Comparison of ENCODE assay signal across 20 mouse cellular contexts in genomic region chr2:181832745-181833144, GRCm38 (mm10). TPM values are rescaled to one million over a fixed set of nuclear protein-coding genes. Genes with fewer than 3 reads are reported as not detected.
A peak's percentile ranks its signal among the peaks of the same experiment; 100 is the strongest.
DNase-seq lines count a peak whose midpoint lies in the region; ATAC-seq and TF ChIP-seq lines count a peak whose summit lies in the region.
"Had no signal": no experiment of that assay in that cellular context is flagged by ENCODE, and none has a peak within 500 bp of the region (broad histone marks: within the 10 kb centered on the region; RNA-seq: fewer than 3 reads in every experiment).

No protein-coding gene starts in this region.

- in situ Hi-C loops in Patski (cut with MboI; ENCODE audit: low pct_unique_long_range_greater_than_20kb), result no loop called here

- POLR2A ChIA-PET in Patski (lab: Charles Lee), result no interaction called here

- H3K27me3 ChIP-seq in Patski, result peaks cover 4% of the 10 kb centered on the region
- H3K27me3 ChIP-seq: hindbrain, embryonic 15.5 days; intestine, embryonic 15.5 days; limb, embryonic 12.5 days; liver, embryonic 12.5 days; midbrain, embryonic 13.5 days had no signal

- no peak; the same call in 1 of the 2 replicates for ATAC-seq in cerebellum, adult (ENCODE audit: insufficient number of reproducible peaks, low FRiP score, low TSS enrichment)
- peak; percentile 91 for ATAC-seq in Patski
- ATAC-seq: intestine, embryonic 15.5 days; liver, embryonic 12.5 days; midbrain, embryonic 13.5 days had no signal

- DNase-seq in cerebellum, adult 18-20 months, result peak; percentile 37 to 46
- DNase-seq in 416B (ENCODE audit: low read depth), result peak; percentile 48
- no peak for DNase-seq in Patski (ENCODE audit: low read depth, low spot score)
- DNase-seq in cerebellum, postnatal 36 days, result peak; percentile 22 to 42
- DNase-seq in lung, postnatal 10 days, result no peak
- no peak for DNase-seq in layer of hippocampus, adult 8-10 months (ENCODE audit: low spot score in 2 of 2)
- DNase-seq: gastrocnemius, postnatal 10 days; heart, postnatal 36 days; kidney, postnatal 4 days; lung, adult 2 months; lung, postnatal 4 days; right cerebral cortex, postnatal 14 days; spleen, adult 18-20 months; thymus, postnatal 4 days had no signal

- CTCF ChIA-PET in Patski (lab: Charles Lee), result interaction anchor here (1.1 to 2.3 kb wide), 3 partner anchors 27 to 47 kb away, joined by 3 to 6 read pairs (median 3); no protein-coding TSS in a partner anchor

- TF ChIP-seq CTCF in Patski (IDR thresholded peaks at IDR 0.05), result no peak

RNA-seq across cellular contexts. Expression of gene Pcmtd2, which starts 4.9 kb away (rescaled TPM):
- polyA plus RNA-seq in Patski (2021), result 63.3 TPM
- 100 to 1,000 TPM in 1 of 4 experiments, 10 to 100 TPM in 3; 76.2 to 112 (median 93.0) TPM for total RNA-seq in layer of hippocampus, adult 8-10 months (2022)

RNA-seq across cellular contexts. Expression of gene Polr3k, which starts 31.4 kb away (rescaled TPM):
- polyA plus RNA-seq in Patski (2021), result 24.3 TPM
- total RNA-seq in layer of hippocampus, adult 8-10 months (2022), result 10 to 100 TPM; 24.8 to 32.6 (median 27.3) TPM

Comparison
In these comparisons a context has a peak if more than half of its experiments do, and no peak if none do; other contexts are left out.
1. DNase-seq: peak in cerebellum, adult 18-20 months (2 of 2), 416B (single experiment) and cerebellum, postnatal 36 days (2 of 2); none in Patski (single experiment), lung, postnatal 10 days (single experiment) and layer of hippocampus, adult 8-10 months (0 of 2).